Mouse (Mus musculus) G1E (cell line): ENCODE data around the gene 1190002N15Rik. TPM values are rescaled to one million over a fixed set of nuclear protein-coding genes. Genes with fewer than 3 reads are reported as not detected.

Source experiments
- ATAC-seq: 2 replicates; pipeline ENCODE4 v1.8.0; 2016; ENCODE audit warnings: mild to moderate bottlenecking; ENCODE audit not compliant: insufficient number of reproducible peaks, poor library complexity, low FRiP score, severe bottlenecking; ENCODE audit errors: extremely low read depth
- DNase-seq: peaks from one replicate; pipeline ENCODE4 v3.0.0; 2012; ENCODE audit warnings: low spot score
- H3K27me3 ChIP-seq: 2 replicates; pipeline ENCODE4 v1.6.1; 2012; ENCODE audit warnings: mild to moderate bottlenecking, low read length, inconsistent platforms; ENCODE audit not compliant: insufficient read depth
- H3K36me3 ChIP-seq: replicated peaks from 2 replicates; pipeline ENCODE3; 2012; ENCODE audit warnings: mild to moderate bottlenecking, inconsistent platforms
- H3K4me1 ChIP-seq: 2 replicates; pipeline ENCODE4 v1.6.1; 2012; ENCODE audit warnings: low read depth, low read length, inconsistent platforms, mixed read lengths; ENCODE audit not compliant: insufficient read depth
- H3K4me3 ChIP-seq: 2 replicates; pipeline ENCODE4 v1.5.1; 2012; ENCODE audit warnings: low read depth, mild to moderate bottlenecking, inconsistent platforms, low read length, moderate library complexity, mixed read lengths
- H3K9me3 ChIP-seq: replicated peaks from 2 replicates; pipeline ENCODE4 v1.6.1; 2012; ENCODE audit warnings: inconsistent platforms
- CTCF ChIP-seq: IDR thresholded peaks from 2 replicates; pipeline ENCODE4 v1.5.1; 2012; ENCODE audit warnings: low read depth, low read length, inconsistent platforms, mixed read lengths
- GATA1 ChIP-seq: IDR thresholded peaks from 2 replicates; pipeline ENCODE4 v1.6.1; 2012; ENCODE audit warnings: borderline replicate concordance, low read length, inconsistent platforms, mixed read lengths
- GATA2 ChIP-seq: IDR thresholded peaks from 2 replicates; pipeline ENCODE4 v1.6.1; 2012; ENCODE audit warnings: low read depth, low read length, inconsistent platforms, borderline replicate concordance
- POLR2AphosphoS5 ChIP-seq: IDR thresholded peaks from 2 replicates; pipeline ENCODE4 v1.6.1; 2012; ENCODE audit warnings: low read depth, low read length, inconsistent platforms; ENCODE audit not compliant: insufficient replicate concordance
- TAL1 ChIP-seq: conservative IDR thresholded peaks from 2 replicates; pipeline ENCODE4 v1.6.1; 2012; ENCODE audit warnings: low read depth, low read length, inconsistent platforms, mixed read lengths
- polyA plus RNA-seq: library from polyadenylated mRNA; stranded (reverse); fragments of >175 nt; gene quantifications from 2 replicates; pipeline ENCODE4 v1.2.3, GENCODE M21; 2012
- total RNA-seq, 2 experiments: library from RNA; stranded (forward) in 1 of 2; stranded (reverse) in 1 of 2; fragments of 200-1000 nt in 1 of 2; fragments of >200 nt in 1 of 2; fragmentation: Nextera tagmentation in 1 of 2; gene quantifications; 2 replicates each; pipeline ENCODE4 v1.2.3; 2014 to 2017

The 1190002N15Rik gene
- total and polyA plus RNA-seq, 3 experiments: 2.9 to 26.6 (median 14.4) TPM

- H3K27me3 ChIP-seq: no peaks in the 10 kb centered on the region
- H3K9me3 ChIP-seq: no peaks in the 10 kb centered on the region
- no peak overlapping the region for H3K4me3 ChIP-seq
- no peaks in the 10 kb centered on the region for H3K36me3 ChIP-seq
- no peak for TF ChIP-seq CTCF
- no peak for TF ChIP-seq POLR2AphosphoS5
- TF ChIP-seq GATA2: no peak
- TF ChIP-seq TAL1: no peak
- no peaks in the 10 kb centered on the region for H3K4me1 ChIP-seq
- DNase-seq: no peak
- no peak for ATAC-seq
These were observed 46.4 kb downstream of the 1190002N15Rik start for GRCm38 (mm10) chr9:94491467-94491866.

- Histone ChIP-seq H3K4me1 (no peaks in the 10 kb centered on the region), H3K9me3 (no peaks in the 10 kb centered on the region), H3K27me3 (no peaks in the 10 kb centered on the region), H3K36me3 (no peaks in the 10 kb centered on the region), H3K4me3 (no peak overlapping the region)
- DNase-seq (no peak), ATAC-seq (no peak)
- TF ChIP-seq GATA1 (no peak), CTCF (no peak), POLR2AphosphoS5 (no peak), GATA2 (no peak), TAL1 (no peak)
These were observed 49.9 kb downstream of the 1190002N15Rik start for GRCm38 (mm10) chr9:94487976-94488375.

GRCm38 (mm10) chr9:94483291-94483879, 54.5 kb downstream of the 1190002N15Rik start:
- no peaks in the 10 kb centered on the region for H3K9me3 ChIP-seq
- H3K4me3 ChIP-seq: no peak overlapping the region
- no peak for DNase-seq
- H3K36me3 ChIP-seq: no peaks in the 10 kb centered on the region
- no peaks in the 10 kb centered on the region for H3K4me1 ChIP-seq
- TF ChIP-seq GATA2: no peak
- no peak for TF ChIP-seq CTCF
- TF ChIP-seq POLR2AphosphoS5: no peak
- no peak for TF ChIP-seq GATA1
- no peak for TF ChIP-seq TAL1
- ATAC-seq: no peak
- no peaks in the 10 kb centered on the region for H3K27me3 ChIP-seq

GRCm38 (mm10) chr9:94482215-94482975, 55.5 kb downstream of the 1190002N15Rik start:
- no peak for TF ChIP-seq POLR2AphosphoS5
- TF ChIP-seq GATA2: no peak

GRCm38 (mm10) chr9:94481057-94481456, 56.8 kb downstream of the 1190002N15Rik start:
- Histone ChIP-seq H3K27me3 (no peaks in the 10 kb centered on the region), H3K4me1 (no peaks in the 10 kb centered on the region), H3K9me3 (no peaks in the 10 kb centered on the region), H3K36me3 (no peaks in the 10 kb centered on the region), H3K4me3 (no peak overlapping the region)
- ATAC-seq (no peak), DNase-seq (no peak)
- TF ChIP-seq TAL1 (no peak), GATA1 (no peak), POLR2AphosphoS5 (no peak), GATA2 (no peak)

More at GRCm38 (mm10) chr9:94482215-94482975, 55.5 kb downstream of the 1190002N15Rik start:
- no peaks in the 10 kb centered on the region for H3K36me3 ChIP-seq
- no peaks in the 10 kb centered on the region for H3K4me1 ChIP-seq
- H3K4me3 ChIP-seq: no peak overlapping the region
- no peaks in the 10 kb centered on the region for H3K9me3 ChIP-seq
- DNase-seq: no peak
- H3K27me3 ChIP-seq: no peaks in the 10 kb centered on the region
- ATAC-seq: no peak

GRCm38 (mm10) chr9:94479382-94479781, 58.5 kb downstream of the 1190002N15Rik start:
- no peaks in the 10 kb centered on the region for H3K27me3 ChIP-seq
- DNase-seq (no peak), ATAC-seq (no peak)
- H3K9me3 ChIP-seq: no peaks in the 10 kb centered on the region
- H3K36me3 ChIP-seq: no peaks in the 10 kb centered on the region
- H3K4me3 ChIP-seq: no peak overlapping the region
- TF ChIP-seq POLR2AphosphoS5 (no peak), TAL1 (no peak), GATA2 (no peak), GATA1 (no peak), CTCF (no peak)
- H3K4me1 ChIP-seq: no peaks in the 10 kb centered on the region

- TF ChIP-seq TAL1: no peak
- TF ChIP-seq GATA2: no peak
- TF ChIP-seq CTCF: no peak
- TF ChIP-seq GATA1: no peak
- TF ChIP-seq POLR2AphosphoS5: no peak
- H3K9me3 ChIP-seq: no peaks in the 10 kb centered on the region
- H3K4me1 ChIP-seq: no peaks in the 10 kb centered on the region
- no peaks in the 10 kb centered on the region for H3K36me3 ChIP-seq
- no peaks in the 10 kb centered on the region for H3K27me3 ChIP-seq
- H3K4me3 ChIP-seq: no peak overlapping the region
- no peak for DNase-seq
- no peak for ATAC-seq
These were observed 58.9 kb downstream of the 1190002N15Rik start for GRCm38 (mm10) chr9:94478954-94479353.
